Mouse (Mus musculus): ENCODE data around the gene Fam149a.

GRCm38 (mm10) chr8:45308366-45308765 is 73.7 kb downstream of the Fam149a start, which contains the start of gene Gm45753:
- TF ChIP-seq CTCF (IDR thresholded peaks at IDR 0.05; ENCODE audit: insufficient read depth, low read depth, low read length) (no peak), POLR2A (IDR thresholded peaks at IDR 0.05; ENCODE audit: insufficient read depth, low read depth, low read length) (no peak)

Measured in olfactory bulb, adult 2 months (tissue).